Mouse (Mus musculus): ENCODE results near the gene Vmn1r64.
"Not testable (repeated sequence)": the region's sequence is repeated elsewhere in the genome, so short reads cannot be mapped to it uniquely, and the experiment has no call there.

DNA sequence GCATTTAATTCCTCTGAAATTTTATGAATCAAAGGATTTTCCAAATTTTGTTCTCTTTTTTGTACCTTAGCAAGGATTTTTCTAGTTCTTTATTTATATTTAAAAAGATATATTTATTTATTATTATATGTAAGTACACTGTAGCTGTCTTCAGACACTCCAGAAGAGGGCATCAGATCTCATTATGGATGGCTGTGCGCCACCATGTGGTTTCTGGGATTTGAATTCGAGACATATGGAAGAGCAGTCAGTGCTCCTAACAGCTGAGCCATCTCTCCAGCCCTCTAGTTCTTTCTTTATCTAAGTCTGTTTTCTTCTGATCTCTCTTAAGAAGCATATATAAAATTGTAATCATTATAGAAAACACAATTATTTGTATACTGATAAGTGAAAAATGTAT, 12.9 kb upstream of the Vmn1r64 start:
- TF ChIP-seq POLR2A (IDR thresholded peaks at IDR 0.05; ENCODE audit: control insufficient read depth, extremely low read depth, insufficient read depth, low read length, poor library complexity); CTCF (IDR thresholded peaks at IDR 0.05; ENCODE audit: borderline replicate concordance, control insufficient read depth, extremely low read depth, insufficient read depth, low read length, poor library complexity): not testable (repeated sequence)
